Mouse (Mus musculus) lung, adult 2 months (tissue): ENCODE measurements at regions not wholly inside any gene's neighbourhood (a gene's known extent, or its start where the extent isn't known, plus 50 kb on each side); places are given as distances from the start of the nearest gene placed in this dataset.

Experiments used
- CTCF ChIP-seq: fragments of 200-500 bp; IDR thresholded peaks from 2 replicates; pipeline ENCODE4 v1.5.1; 2011; ENCODE audit warnings: mild to moderate bottlenecking, low read length, control low read depth; ENCODE audit not compliant: insufficient read depth
- POLR2A ChIP-seq: fragments of 200-500 bp; IDR thresholded peaks from 2 replicates; pipeline ENCODE4 v1.6.1; 2011; ENCODE audit warnings: low read depth, mild to moderate bottlenecking, control low read depth, low read length, borderline replicate concordance; ENCODE audit errors: extremely low read depth

GRCm38 (mm10) chr9:68354470-68354869, 299.1 kb upstream of the Rora start:
- no peak for TF ChIP-seq CTCF
- no peak for TF ChIP-seq POLR2A
